Mouse (Mus musculus) neural tube, embryonic 13.5 days (tissue): Measurements from ENCODE around the gene Rab42. TPM values are rescaled to one million over a fixed set of nuclear protein-coding genes. Genes with fewer than 3 reads are reported as not detected.
"Not testable (repeated sequence)": the region's sequence is repeated elsewhere in the genome, so short reads cannot be mapped to it uniquely, and the experiment has no call there.

ENCODE experiments used
- ATAC-seq: fragments of 200-750 bp; cut with Nextera tagmentation; 2 replicates; pipeline ENCODE4 v1.8.0; 2017; ENCODE audit warnings: low read depth, mild to moderate bottlenecking, moderate TSS enrichment, moderate library complexity
- H3K27ac ChIP-seq: fragments of 300-500 bp; sonication (generic); replicated peaks from 2 replicates; pipeline ENCODE4 v1.5.1; 2015; ENCODE audit warnings: moderate library complexity, mild to moderate bottlenecking, inconsistent platforms
- H3K27me3 ChIP-seq: fragments of 300-500 bp; sonication (generic); 2 replicates; pipeline ENCODE4 v1.6.1; 2015; ENCODE audit warnings: mild to moderate bottlenecking, inconsistent platforms
- H3K36me3 ChIP-seq: fragments of 300-500 bp; sonication (generic); 2 replicates; pipeline ENCODE4 v1.6.1; 2015; ENCODE audit warnings: mild to moderate bottlenecking, inconsistent platforms
- H3K4me1 ChIP-seq: fragments of 300-500 bp; sonication (generic); replicated peaks from 2 replicates; pipeline ENCODE4 v1.6.1; 2015; ENCODE audit warnings: inconsistent platforms
- H3K4me2 ChIP-seq: fragments of 300-500 bp; sonication (generic); 2 replicates; pipeline ENCODE4 v1.6.1; 2015; ENCODE audit warnings: inconsistent platforms, mild to moderate bottlenecking, moderate library complexity
- H3K4me3 ChIP-seq: fragments of 300-500 bp; sonication (generic); 2 replicates; pipeline ENCODE4 v1.5.1; 2015; ENCODE audit warnings: mild to moderate bottlenecking, inconsistent platforms
- H3K9ac ChIP-seq: fragments of 300-500 bp; sonication (generic); 2 replicates; pipeline ENCODE4 v1.6.1; 2015; ENCODE audit warnings: moderate library complexity, mild to moderate bottlenecking, inconsistent platforms
- H3K9me3 ChIP-seq: fragments of 300-500 bp; sonication (generic); 2 replicates; pipeline ENCODE4 v1.6.1; 2016; ENCODE audit warnings: inconsistent platforms
- WGBS: fragments of 180-500 bp; shearing (Covaris S2); methylation state at CpG from one replicate; pipeline ENCODE4 v1.1.7; 2015; 5-methylcytosine and 5-hydroxymethylcytosine counted together
- polyA plus RNA-seq: library from polyadenylated mRNA; unstranded; fragments of >200 nt; fragmentation: Nextera tagmentation; extraction: Ambion mirVana; gene quantifications from 2 replicates; pipeline ENCODE4 v1.2.1, GENCODE M21; 2015

Rab42 gene
- polyA plus RNA-seq, 1 experiment from 2014 or later, result 1.7 TPM

- no peak overlapping the region for H3K4me3 ChIP-seq
- WGBS, result 86% methylated on average over 7 of the region's 7 CpGs
These were observed 9.4 kb downstream of the Rab42 start for GRCm38 (mm10) chr4:132293682-132294240.

GRCm38 (mm10) chr4:132292988-132293387 lies 10.2 kb downstream of the Rab42 start:
- no peak overlapping the region for H3K4me2 ChIP-seq
- no peak overlapping the region for H3K4me3 ChIP-seq
- 53% methylated on average over 4 of the region's 4 CpGs for WGBS
- ATAC-seq, result no peak
- H3K27me3 ChIP-seq, result no peaks in the 10 kb centered on the region
- no peaks in the 10 kb centered on the region for H3K9me3 ChIP-seq
- no peaks in the 10 kb centered on the region for H3K4me1 ChIP-seq
- no peak overlapping the region for H3K27ac ChIP-seq
- peaks cover 49% of the 10 kb centered on the region for H3K36me3 ChIP-seq
- H3K9ac ChIP-seq, result no peak overlapping the region; the same call in 1 of the 2 replicates

More at GRCm38 (mm10) chr4:132293682-132294240, 9.4 kb downstream of the Rab42 start:
- no peak for ATAC-seq
- Histone ChIP-seq H3K27me3 (no peaks in the 10 kb centered on the region), H3K4me2 (no peak overlapping the region), H3K9me3 (no peaks in the 10 kb centered on the region), H3K9ac (no peak overlapping the region), H3K36me3 (peaks cover 49% of the 10 kb centered on the region), H3K27ac (no peak overlapping the region), H3K4me1 (no peaks in the 10 kb centered on the region)

GRCm38 (mm10) chr4:132291624-132292335 lies 11.4 kb downstream of the Rab42 start:
- no peak overlapping the region for H3K4me2 ChIP-seq
- no peak for ATAC-seq
- 85% methylated on average over 12 of the region's 12 CpGs for WGBS
- peaks cover 53% of the 10 kb centered on the region for H3K36me3 ChIP-seq
- no peaks in the 10 kb centered on the region for H3K9me3 ChIP-seq
- no peaks in the 10 kb centered on the region for H3K4me1 ChIP-seq
- H3K4me3 ChIP-seq, result no peak overlapping the region
- no peak overlapping the region for H3K27ac ChIP-seq
- no peak overlapping the region for H3K9ac ChIP-seq
- no peaks in the 10 kb centered on the region for H3K27me3 ChIP-seq

GRCm38 (mm10) chr4:132291056-132291455 lies 12.1 kb downstream of the Rab42 start:
- Histone ChIP-seq H3K9me3 (no peaks in the 10 kb centered on the region), H3K4me1 (no peaks in the 10 kb centered on the region), H3K27me3 (no peaks in the 10 kb centered on the region), H3K36me3 (peaks cover 61% of the 10 kb centered on the region), H3K4me2 (no peak overlapping the region), H3K27ac (no peak overlapping the region), H3K4me3 (no peak overlapping the region), H3K9ac (no peak overlapping the region)
- ATAC-seq, result no peak
- WGBS, result 93% methylated on average over 4 of the region's 4 CpGs

- peaks cover 68% of the 10 kb centered on the region for H3K36me3 ChIP-seq
- not testable (repeated sequence) for H3K27ac ChIP-seq, H3K27me3 ChIP-seq, H3K9ac ChIP-seq, ATAC-seq, H3K4me3 ChIP-seq, H3K9me3 ChIP-seq, H3K4me2 ChIP-seq, H3K4me1 ChIP-seq
- 86% methylated on average over 4 of the region's 5 CpGs for WGBS
These were observed 14.3 kb downstream of the Rab42 start for GRCm38 (mm10) chr4:132288840-132289239.

GRCm38 (mm10) chr4:132275949-132276348 lies 27.2 kb downstream of the Rab42 start:
- WGBS, result 88% methylated on average over 3 of the region's 3 CpGs
- Histone ChIP-seq H3K4me3 (no peak overlapping the region), H3K9me3 (no peaks in the 10 kb centered on the region), H3K9ac (peak overlapping the region; percentile 34), H3K4me2 (0 out of 2 replicates have a peak overlapping the region, but pooled peaks have one; percentile 81), H3K27me3 (no peaks in the 10 kb centered on the region), H3K27ac (no peak overlapping the region), H3K4me1 (peaks cover 20% of the 10 kb centered on the region), H3K36me3 (peaks cover 6% of the 10 kb centered on the region; the same call in 1 of the 2 replicates)
- ATAC-seq, result no peak

- WGBS, result 0% methylated on average over 48 of the region's 48 CpGs
- H3K4me2 ChIP-seq, result peak within 1 kb of the TSS; percentile 81
- ATAC-seq, result peak; percentile 84
These were observed 28.9 kb downstream of the Rab42 start, which contains the start of gene Taf12 for GRCm38 (mm10) chr4:132274156-132274862. Taf12 (plus strand) TSS chr4:132274375.

GRCm38 (mm10) chr4:132273166-132273565 lies 30.0 kb downstream of the Rab42 start:
- WGBS, result 66% methylated on average over 2 of the region's 2 CpGs
- no peaks in the 10 kb centered on the region for H3K27me3 ChIP-seq
- peak overlapping the region; percentile 81; the same call in 1 of the 2 replicates for H3K4me3 ChIP-seq
- H3K36me3 ChIP-seq, result no peaks in the 10 kb centered on the region
- H3K9ac ChIP-seq, result peak overlapping the region; percentile 93
- H3K4me1 ChIP-seq, result peaks cover 25% of the 10 kb centered on the region
- ATAC-seq, result no peak
- H3K4me2 ChIP-seq, result peak overlapping the region; percentile 81
- H3K27ac ChIP-seq, result no peak overlapping the region; the same call in 1 of the 2 replicates
- no peaks in the 10 kb centered on the region for H3K9me3 ChIP-seq

More at GRCm38 (mm10) chr4:132274156-132274862, 28.9 kb downstream of the Rab42 start, which contains the start of gene Taf12:
- Histone ChIP-seq H3K9me3 (no peaks in the 10 kb centered on the region), H3K36me3 (no peaks in the 10 kb centered on the region), H3K4me1 (peaks cover 25% of the 10 kb centered on the region), H3K4me3 (peak within 1 kb of the TSS; percentile 81), H3K27me3 (no peaks in the 10 kb centered on the region), H3K9ac (peak within 1 kb of the TSS; percentile 93), H3K27ac (peak within 1 kb of the TSS; percentile 93)

GRCm38 (mm10) chr4:132269740-132270560 lies 33.2 kb downstream of the Rab42 start:
- Histone ChIP-seq H3K4me3 (peak overlapping the region; percentile 28), H3K27ac (peak overlapping the region; percentile 95), H3K4me1 (peaks cover 15% of the 10 kb centered on the region), H3K4me2 (peak overlapping the region; percentile 51), H3K36me3 (no peaks in the 10 kb centered on the region), H3K27me3 (no peaks in the 10 kb centered on the region), H3K9ac (peak overlapping the region; percentile 70), H3K9me3 (no peaks in the 10 kb centered on the region)
- WGBS, result under 1% methylated on average over 35 of the region's 35 CpGs
- ATAC-seq, result peak; percentile 82

GRCm38 (mm10) chr4:132268871-132269739 lies 34.1 kb downstream of the Rab42 start:
- peak overlapping the region; percentile 95 for H3K27ac ChIP-seq
- no peak for ATAC-seq
- WGBS, result 13% methylated on average over 6 of the region's 6 CpGs
- no peak overlapping the region for H3K9ac ChIP-seq
- no peaks in the 10 kb centered on the region for H3K36me3 ChIP-seq
- H3K4me1 ChIP-seq, result peaks cover 13% of the 10 kb centered on the region
- peak overlapping the region; percentile 7; the same call in 1 of the 2 replicates for H3K4me2 ChIP-seq
- H3K4me3 ChIP-seq, result no peak overlapping the region
- H3K9me3 ChIP-seq, result no peaks in the 10 kb centered on the region
- H3K27me3 ChIP-seq, result no peaks in the 10 kb centered on the region
